21 mouse cellular contexts compared by ENCODE assay signal in the genomic region with DNA sequence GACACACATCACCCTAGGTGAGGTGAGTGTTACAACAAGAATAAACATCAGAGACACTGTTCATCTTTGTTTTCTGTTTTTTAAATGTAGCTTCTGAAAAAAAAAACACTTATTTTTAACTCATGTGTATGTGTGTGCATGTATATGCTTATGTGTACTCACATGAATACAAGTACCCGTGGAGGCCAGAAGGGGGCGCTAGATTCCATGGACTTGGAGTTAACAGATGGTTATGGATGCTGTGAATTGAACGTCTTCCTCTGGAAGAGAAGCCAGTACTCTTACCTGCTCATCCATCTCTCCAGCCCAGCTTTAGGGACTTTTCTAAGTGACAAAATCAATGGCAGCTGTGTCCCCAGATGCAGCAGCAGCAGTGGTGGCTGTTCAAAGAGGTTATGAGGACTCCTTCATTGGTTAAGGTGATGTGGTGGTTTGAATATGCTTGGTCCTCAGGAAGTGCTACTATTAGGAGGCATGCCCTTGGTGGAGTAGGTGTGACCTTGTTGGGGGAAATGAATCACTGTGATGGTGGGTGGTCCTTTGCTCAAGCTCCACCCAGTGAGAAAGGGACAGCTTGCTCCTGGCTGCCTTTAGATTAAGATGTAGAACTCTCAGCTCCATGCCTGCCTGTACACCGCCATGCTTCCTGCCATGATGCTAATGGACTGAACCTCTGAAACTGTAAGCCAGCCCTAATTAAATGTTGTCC. TPM values are rescaled to one million over a fixed set of nuclear protein-coding genes. Genes with fewer than 3 reads are reported as not detected.
"Had no signal": no experiment of that assay in that cellular context is flagged by ENCODE, and none has a peak within 500 bp of the region (broad histone marks: within the 10 kb centered on the region; RNA-seq: fewer than 3 reads in every experiment).

No protein-coding gene starts in this region.

- H3K36me3 ChIP-seq: intestine, embryonic 15.5 days; limb, embryonic 10.5 days; limb, embryonic 13.5 days; liver, embryonic 12.5 days; liver, embryonic 15.5 days; lung, embryonic 15.5 days; midbrain, embryonic 10.5 days had no signal

- H3K4me3 ChIP-seq: intestine, embryonic 15.5 days; limb, embryonic 10.5 days; limb, embryonic 13.5 days; liver, embryonic 12.5 days; liver, embryonic 15.5 days; lung, embryonic 15.5 days; megakaryocyte, embryonic 14.5 days; midbrain, embryonic 10.5 days had no signal

- ATAC-seq: intestine, embryonic 15.5 days; liver, embryonic 12.5 days; midbrain, embryonic 16.5 days had no signal

- H3K27ac ChIP-seq: intestine, embryonic 15.5 days; limb, embryonic 10.5 days; limb, embryonic 13.5 days; liver, embryonic 12.5 days; liver, embryonic 15.5 days; lung, embryonic 15.5 days; midbrain, embryonic 10.5 days; stomach, postnatal 0 days had no signal

- H3K27me3 ChIP-seq: intestine, embryonic 15.5 days; liver, embryonic 15.5 days; megakaryocyte, embryonic 14.5 days had no signal

- H3K9me3 ChIP-seq: intestine, embryonic 15.5 days; limb, embryonic 10.5 days; lung, embryonic 15.5 days had no signal

- H3K4me1 ChIP-seq: intestine, embryonic 15.5 days; limb, embryonic 10.5 days; limb, embryonic 13.5 days; liver, embryonic 12.5 days; liver, embryonic 15.5 days; lung, embryonic 15.5 days; megakaryocyte, embryonic 14.5 days had no signal

- H3K9ac ChIP-seq: intestine, embryonic 15.5 days; limb, embryonic 13.5 days; liver, embryonic 12.5 days; liver, embryonic 15.5 days; lung, embryonic 15.5 days had no signal

- H3K4me2 ChIP-seq: intestine, embryonic 15.5 days; limb, embryonic 13.5 days; liver, embryonic 12.5 days; liver, embryonic 15.5 days; lung, embryonic 15.5 days had no signal

- DNase-seq: kidney, adult 18-20 months; kidney, adult 9 months; kidney, postnatal 25 days; liver; lung, adult 18-20 months; lung, postnatal 10 days; lung, postnatal 36 days; thymus, adult 18-20 months; thymus, postnatal 14 days; thymus, postnatal 4 days had no signal

RNA-seq across cellular contexts. Expression of gene Tmem132d, which starts 56.1 kb away (rescaled TPM):
- polyA plus RNA-seq: liver, embryonic 15.5 days; spleen, adult 2 months had no signal
